Comparison of ENCODE assay signal across 8 mouse cellular contexts in the genomic region with DNA sequence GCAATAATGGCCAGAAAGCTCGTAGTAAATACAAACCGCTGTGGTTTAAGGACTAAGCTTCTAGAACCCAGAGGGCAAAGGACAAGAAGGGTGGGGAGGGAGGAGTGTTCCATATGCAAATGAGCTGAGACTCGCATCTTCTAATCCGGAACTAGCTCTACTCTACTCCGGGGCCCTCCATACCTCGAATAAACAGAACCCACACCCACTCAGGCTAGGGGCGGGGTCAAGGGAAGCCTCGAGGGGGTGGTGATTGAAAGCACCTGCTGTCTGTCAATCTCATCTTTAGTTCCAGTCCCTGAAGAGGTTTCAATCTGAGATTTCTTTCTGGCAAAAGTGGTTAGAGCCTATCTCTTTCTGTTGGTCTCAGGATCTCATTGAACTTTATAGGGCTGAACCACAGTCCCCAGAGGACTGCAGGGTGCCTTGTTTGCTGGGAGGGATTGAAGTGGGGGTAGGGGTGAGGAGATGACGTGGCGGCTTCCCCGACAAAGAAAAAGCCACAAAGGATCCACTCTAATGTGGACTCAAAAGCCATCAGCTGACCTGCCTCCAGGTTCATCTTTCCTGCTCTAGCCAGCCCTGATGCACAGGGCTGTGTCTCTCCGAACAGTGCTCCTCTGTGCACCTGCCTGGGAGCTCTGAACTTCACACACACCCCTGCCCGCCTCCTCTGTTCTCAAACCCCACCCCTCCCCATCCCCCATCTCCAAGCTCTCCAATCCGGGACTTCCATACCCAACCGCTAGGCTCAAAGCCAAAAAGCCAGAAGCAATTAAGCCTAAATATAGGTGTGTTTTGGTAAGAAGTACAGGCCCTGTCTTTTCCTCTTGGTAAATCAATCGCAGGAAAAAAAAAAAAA. TPM values are rescaled to one million over a fixed set of nuclear protein-coding genes. Genes with fewer than 3 reads are reported as not detected.
DNase-seq lines count a peak whose midpoint lies in the region; ATAC-seq and TF ChIP-seq lines count a peak whose summit lies in the region.

No protein-coding gene starts in this region.

- H3K9me3 ChIP-seq in neural tube, embryonic 11.5 days (ENCODE audit: control insufficient read depth, low read length), result no peaks in the 10 kb centered on the region
- H3K9me3 ChIP-seq in kidney, postnatal 0 days (replicated peaks; ENCODE audit: low read length), result no peaks in the 10 kb centered on the region
- no peaks in the 10 kb centered on the region for H3K9me3 ChIP-seq in midbrain, embryonic 14.5 days (ENCODE audit: control insufficient read depth, low read length)

- H3K36me3 ChIP-seq in neural tube, embryonic 11.5 days (ENCODE audit: control insufficient read depth, insufficient read depth, low read length), result no peaks in the 10 kb centered on the region
- H3K36me3 ChIP-seq in kidney, postnatal 0 days (ENCODE audit: insufficient read depth, low read length), result no peaks in the 10 kb centered on the region
- H3K36me3 ChIP-seq in midbrain, embryonic 14.5 days (ENCODE audit: control insufficient read depth, insufficient read depth, low read length), result no peaks in the 10 kb centered on the region

- H3K4me3 ChIP-seq in neural tube, embryonic 11.5 days (ENCODE audit: low read depth, low read length), result no peak overlapping the region
- no peak overlapping the region for H3K4me3 ChIP-seq in kidney, postnatal 0 days (replicated peaks; ENCODE audit: low read depth, low read length)
- no peak overlapping the region for H3K4me3 ChIP-seq in midbrain, embryonic 14.5 days (replicated peaks; ENCODE audit: low read depth, low read length)

- 0 out of 2 replicates have a peak, but pooled peaks have one; percentile 24 for ATAC-seq in neural tube, embryonic 11.5 days (ENCODE audit: insufficient read depth, low FRiP score, low TSS enrichment)
- peak; percentile 73 for ATAC-seq in kidney, postnatal 0 days (replicated peaks; ENCODE audit: low FRiP score, low read depth)
- no peak for ATAC-seq in midbrain, embryonic 14.5 days (ENCODE audit: low FRiP score, low TSS enrichment)

- H3K4me2 ChIP-seq in neural tube, embryonic 11.5 days (ENCODE audit: low read depth), result peak overlapping the region; percentile 12; the same call in 1 of the 2 replicates
- peak overlapping the region; percentile 39 for H3K4me2 ChIP-seq in kidney, postnatal 0 days (ENCODE audit: low read length)
- H3K4me2 ChIP-seq in midbrain, embryonic 14.5 days (ENCODE audit: low read length), result peak overlapping the region; percentile 8; the same call in 1 of the 2 replicates

- peaks cover 13% of the 10 kb centered on the region for H3K27me3 ChIP-seq in neural tube, embryonic 11.5 days (ENCODE audit: control insufficient read depth, insufficient read depth, low read length)
- H3K27me3 ChIP-seq in kidney, postnatal 0 days (ENCODE audit: insufficient read depth, low read length), result 0 out of 2 replicates have a peak, but pooled peaks cover 5% of the 10 kb centered on the region
- H3K27me3 ChIP-seq in midbrain, embryonic 14.5 days (ENCODE audit: control insufficient read depth, insufficient read depth, low read length), result peaks cover 18% of the 10 kb centered on the region

- H3K27ac ChIP-seq in neural tube, embryonic 11.5 days (ENCODE audit: low read depth, low read length), result no peak overlapping the region
- no peak overlapping the region for H3K27ac ChIP-seq in kidney, postnatal 0 days
- H3K27ac ChIP-seq in midbrain, embryonic 14.5 days (replicated peaks; ENCODE audit: low read depth, low read length), result no peak overlapping the region

- 7% methylated on average over 16 of the region's 16 CpGs for WGBS in neural tube, embryonic 11.5 days
- 8% methylated on average over 16 of the region's 16 CpGs for WGBS in kidney, postnatal 0 days
- 4% methylated on average over 16 of the region's 16 CpGs for WGBS in midbrain, embryonic 14.5 days

- DNase-seq in neural tube, embryonic 11.5 days (ENCODE audit: low spot score), result no peak
- no peak for DNase-seq in neural tube, embryonic 10.5 days (ENCODE audit: extremely low spot score, low spot score)
- peak; percentile 40 for DNase-seq in fat pad, adult 2 months (ENCODE audit: extremely low read depth, low read depth, low spot score)
- DNase-seq in kidney, postnatal 0 days (ENCODE audit: low spot score), result peak; percentile 66
- peak; percentile 57 for DNase-seq in midbrain, embryonic 14.5 days
- no peak for DNase-seq in right cerebral cortex, postnatal 4 days
- no peak for DNase-seq in adipocyte (ENCODE audit: low spot score)
- DNase-seq in right cerebral cortex, postnatal 36 days (ENCODE audit: low spot score in 2 of 2), result no peak

- 0 out of 2 replicates have a peak, but pooled peaks cover 3% of the 10 kb centered on the region for H3K4me1 ChIP-seq in neural tube, embryonic 11.5 days (ENCODE audit: control insufficient read depth, insufficient read depth, low read length)
- H3K4me1 ChIP-seq in kidney, postnatal 0 days (replicated peaks; ENCODE audit: insufficient read depth, low read length), result peaks cover 12% of the 10 kb centered on the region; the same call in 1 of the 2 replicates
- peaks cover 20% of the 10 kb centered on the region for H3K4me1 ChIP-seq in midbrain, embryonic 14.5 days (ENCODE audit: control insufficient read depth, insufficient read depth, low read length)

- TF ChIP-seq CTCF in kidney, postnatal 0 days (IDR thresholded peaks at IDR 0.05; ENCODE audit: low read depth), result no peak

- no peak overlapping the region for H3K9ac ChIP-seq in neural tube, embryonic 11.5 days (ENCODE audit: low read length)
- no peak overlapping the region for H3K9ac ChIP-seq in kidney, postnatal 0 days (ENCODE audit: low read depth, low read length)
- H3K9ac ChIP-seq in midbrain, embryonic 14.5 days (replicated peaks; ENCODE audit: low read length), result no peak overlapping the region

RNA-seq across cellular contexts. Expression of a gene that starts 4.6 kb away (rescaled TPM):
- polyA plus RNA-seq in neural tube, embryonic 11.5 days (2014; fragmentation: Nextera tagmentation; extraction: Ambion mirVana), result 0.29 and 0.47 TPM in 2 replicates
- polyA plus RNA-seq in kidney, postnatal 0 days (2015; fragmentation: Nextera tagmentation; extraction: Ambion mirVana), result 8.2 and 8.4 TPM in 2 replicates
- 1.1 and 1.4 TPM in 2 replicates for polyA plus RNA-seq in midbrain, embryonic 14.5 days (2014; fragmentation: Nextera tagmentation; extraction: Ambion mirVana)

RNA-seq across cellular contexts. Expression of a gene that starts 32.8 kb away (rescaled TPM):
- not detected in 2 replicates for polyA plus RNA-seq in neural tube, embryonic 11.5 days (2014; fragmentation: Nextera tagmentation; extraction: Ambion mirVana)
- polyA plus RNA-seq in kidney, postnatal 0 days (2015; fragmentation: Nextera tagmentation; extraction: Ambion mirVana), result not detected in 2 replicates
- not detected in 2 replicates for polyA plus RNA-seq in midbrain, embryonic 14.5 days (2014; fragmentation: Nextera tagmentation; extraction: Ambion mirVana)

Comparison
In these comparisons a context has a peak if more than half of its experiments do, and no peak if none do; other contexts are left out.
1. DNase-seq: peak in fat pad, adult 2 months (single experiment), kidney, postnatal 0 days (single experiment) and midbrain, embryonic 14.5 days (single experiment); none in neural tube, embryonic 11.5 days (single experiment), neural tube, embryonic 10.5 days (single experiment), right cerebral cortex, postnatal 4 days (single experiment), adipocyte (single experiment) and right cerebral cortex, postnatal 36 days (0 of 2).
2. Peak in every context shown above with its lines, with median percentiles within 50 percentile points of each other: H3K4me2 ChIP-seq.